Mouse (Mus musculus): Measurements from ENCODE around the gene Arf5. TPM values are rescaled to one million over a fixed set of nuclear protein-coding genes. Genes with fewer than 3 reads are reported as not detected.

The Arf5 gene
- polyA plus RNA-seq, 1 experiment from 2014 or later: 420 TPM

GRCm38 (mm10) chr6:28474211-28474610 is 50.9 kb downstream of the Arf5 start:
- H3K27me3 ChIP-seq: no peaks in the 10 kb centered on the region
- no peaks in the 10 kb centered on the region for H3K36me3 ChIP-seq
- ATAC-seq (ENCODE audit: insufficient number of reproducible peaks, low FRiP score, low TSS enrichment, low read depth): no peak
- no peak overlapping the region for H3K27ac ChIP-seq
- no peak overlapping the region for H3K4me2 ChIP-seq
- H3K4me1 ChIP-seq: peaks cover 3% of the 10 kb centered on the region; the same call in 1 of the 2 replicates
- no peaks in the 10 kb centered on the region for H3K9me3 ChIP-seq
- H3K4me3 ChIP-seq: no peak overlapping the region
- no peak overlapping the region for H3K9ac ChIP-seq
- 58% methylated on average over 4 of the region's 4 CpGs for WGBS

GRCm38 (mm10) chr6:28474839-28475238 is 51.5 kb downstream of the Arf5 start, which contains the start of gene Snd1:
Gene Snd1, plus strand, starts transcription at chr6:28475139.
- H3K4me2 ChIP-seq: no peak within 1 kb of the TSS
- H3K4me3 ChIP-seq: no peak within 1 kb of the TSS
- H3K27me3 ChIP-seq: no peaks in the 10 kb centered on the region
- no peaks in the 10 kb centered on the region for H3K9me3 ChIP-seq
- 72% methylated on average over 5 of the region's 5 CpGs for WGBS
- peaks cover 4% of the 10 kb centered on the region; the same call in 1 of the 2 replicates for H3K4me1 ChIP-seq
- H3K27ac ChIP-seq: no peak within 1 kb of the TSS
- ATAC-seq (ENCODE audit: insufficient number of reproducible peaks, low FRiP score, low TSS enrichment, low read depth): no peak
- H3K36me3 ChIP-seq: no peaks in the 10 kb centered on the region
- H3K9ac ChIP-seq: no peak within 1 kb of the TSS

Other genes with a start within 250 kb of the Arf5 start
- 15.1 and 17.1 TPM in 2 replicates for gene Zfp800, start 25.6 kb upstream of the Arf5 start, polyA plus RNA-seq (2015; fragmentation: Nextera tagmentation; extraction: Ambion mirVana)
- gene Fscn3, start 4.2 kb downstream of the Arf5 start, polyA plus RNA-seq (2015; fragmentation: Nextera tagmentation; extraction: Ambion mirVana): not detected in 2 replicates
- gene Gcc1, start 4.8 kb downstream of the Arf5 start, polyA plus RNA-seq (2015; fragmentation: Nextera tagmentation; extraction: Ambion mirVana): 10.6 and 11.9 TPM in 2 replicates
- gene Pax4, start 25.8 kb downstream of the Arf5 start, polyA plus RNA-seq (2015; fragmentation: Nextera tagmentation; extraction: Ambion mirVana): not detected in 2 replicates
- 119 and 120 TPM in 2 replicates for gene Snd1, start 51.6 kb downstream of the Arf5 start, polyA plus RNA-seq (2015; fragmentation: Nextera tagmentation; extraction: Ambion mirVana)